Mouse (Mus musculus): ENCODE results near the gene Nrxn1. TPM values are rescaled to one million over a fixed set of nuclear protein-coding genes. Genes with fewer than 3 reads are reported as not detected.

Gene Nrxn1
- total and polyA plus RNA-seq, 2 experiments from 2014 or later = 242 to 376 TPM

GRCm38 (mm10) chr17:90676676-90677075 is 416.2 kb downstream of the Nrxn1 start:
- 64% methylated on average over 2 of the region's 2 CpGs for WGBS
- Histone ChIP-seq H3K36me3 (ENCODE audit: insufficient read depth) (no peaks in the 10 kb centered on the region), H3K4me3 (ENCODE audit: low read depth, low read length) (no peak overlapping the region)

GRCm38 (mm10) chr17:90662318-90662717 is 430.6 kb downstream of the Nrxn1 start:
- ATAC-seq (no peak), DNase-seq (no peak)
- Histone ChIP-seq H3K4me1 (ENCODE audit: insufficient read depth) (no peaks in the 10 kb centered on the region), H3K27me3 (ENCODE audit: insufficient read depth, low read length) (no peaks in the 10 kb centered on the region; the same call in 1 of the 2 replicates), H3K36me3 (ENCODE audit: insufficient read depth) (no peaks in the 10 kb centered on the region), H3K27ac (ENCODE audit: low read depth, low read length) (no peak overlapping the region), H3K9ac (no peak overlapping the region), H3K4me2 (ENCODE audit: low read depth) (no peak overlapping the region), H3K9me3 (ENCODE audit: low read length) (no peaks in the 10 kb centered on the region), H3K4me3 (ENCODE audit: low read depth, low read length) (no peak overlapping the region)
- no peak for TF ChIP-seq CTCF (IDR thresholded peaks at IDR 0.05; ENCODE audit: low read depth)
- 88% methylated on average over 2 of the region's 2 CpGs for WGBS

More at GRCm38 (mm10) chr17:90676676-90677075, 416.2 kb downstream of the Nrxn1 start:
- TF ChIP-seq CTCF (IDR thresholded peaks at IDR 0.05; ENCODE audit: low read depth) = no peak
- DNase-seq = no peak
- Histone ChIP-seq H3K9me3 (ENCODE audit: low read length) (no peaks in the 10 kb centered on the region), H3K27ac (ENCODE audit: low read depth, low read length) (no peak overlapping the region), H3K4me1 (ENCODE audit: insufficient read depth) (no peaks in the 10 kb centered on the region), H3K27me3 (ENCODE audit: insufficient read depth, low read length) (no peaks in the 10 kb centered on the region), H3K4me2 (ENCODE audit: low read depth) (no peak overlapping the region), H3K9ac (no peak overlapping the region)
- ATAC-seq = no peak

- WGBS = 49% methylated on average over 1 of the region's 1 CpGs
- H3K9me3 ChIP-seq (ENCODE audit: low read length) = no peaks in the 10 kb centered on the region
- no peak for TF ChIP-seq CTCF (IDR thresholded peaks at IDR 0.05; ENCODE audit: low read depth)
- DNase-seq (peak; percentile 36), ATAC-seq (peak; percentile 54)
- no peaks in the 10 kb centered on the region; the same call in 1 of the 2 replicates for H3K27me3 ChIP-seq (ENCODE audit: insufficient read depth, low read length)
- no peaks in the 10 kb centered on the region for H3K36me3 ChIP-seq (ENCODE audit: insufficient read depth)
- H3K4me2 ChIP-seq (ENCODE audit: low read depth) = no peak overlapping the region
- no peak overlapping the region for H3K27ac ChIP-seq (ENCODE audit: low read depth, low read length)
- H3K4me1 ChIP-seq (ENCODE audit: insufficient read depth) = peaks cover 5% of the 10 kb centered on the region; the same call in 1 of the 2 replicates
- no peak overlapping the region for H3K4me3 ChIP-seq (ENCODE audit: low read depth, low read length)
- H3K9ac ChIP-seq = no peak overlapping the region
Observed at GRCm38 (mm10) chr17:90654506-90654905, 438.4 kb downstream of the Nrxn1 start.

GRCm38 (mm10) chr17:90653347-90653746 is 439.5 kb downstream of the Nrxn1 start:
- Histone ChIP-seq H3K27ac (ENCODE audit: low read depth, low read length) (no peak overlapping the region), H3K9ac (no peak overlapping the region), H3K27me3 (ENCODE audit: insufficient read depth, low read length) (no peaks in the 10 kb centered on the region), H3K4me2 (ENCODE audit: low read depth) (no peak overlapping the region), H3K4me3 (ENCODE audit: low read depth, low read length) (no peak overlapping the region), H3K4me1 (ENCODE audit: insufficient read depth) (peaks cover 5% of the 10 kb centered on the region; the same call in 1 of the 2 replicates), H3K36me3 (ENCODE audit: insufficient read depth) (no peaks in the 10 kb centered on the region), H3K9me3 (ENCODE audit: low read length) (no peaks in the 10 kb centered on the region)
- peak; percentile 70 for ATAC-seq
- 20% methylated on average over 2 of the region's 2 CpGs for WGBS
- peak; percentile 73 for DNase-seq
- TF ChIP-seq CTCF (IDR thresholded peaks at IDR 0.05; ENCODE audit: low read depth) = no peak

GRCm38 (mm10) chr17:90650279-90650678 is 442.6 kb downstream of the Nrxn1 start:
- no peak for TF ChIP-seq CTCF (IDR thresholded peaks at IDR 0.05; ENCODE audit: low read depth)
- H3K4me1 ChIP-seq (ENCODE audit: insufficient read depth) = peaks cover 5% of the 10 kb centered on the region; the same call in 1 of the 2 replicates
- no peaks in the 10 kb centered on the region for H3K27me3 ChIP-seq (ENCODE audit: insufficient read depth, low read length)
- no peaks in the 10 kb centered on the region for H3K9me3 ChIP-seq (ENCODE audit: low read length)
- H3K36me3 ChIP-seq (ENCODE audit: insufficient read depth) = no peaks in the 10 kb centered on the region
- 98% methylated on average over 1 of the region's 1 CpGs for WGBS
- H3K4me3 ChIP-seq (ENCODE audit: low read depth, low read length) = no peak overlapping the region
- DNase-seq (no peak), ATAC-seq (no peak)
- H3K27ac ChIP-seq (ENCODE audit: low read depth, low read length) = no peak overlapping the region
- no peak overlapping the region for H3K4me2 ChIP-seq (ENCODE audit: low read depth)
- H3K9ac ChIP-seq = no peak overlapping the region

- no peak overlapping the region for H3K4me2 ChIP-seq (ENCODE audit: low read depth)
- no peak overlapping the region for H3K27ac ChIP-seq (ENCODE audit: low read depth, low read length)
- H3K4me1 ChIP-seq (ENCODE audit: insufficient read depth) = no peaks in the 10 kb centered on the region
- ATAC-seq = peak; percentile 87
- H3K9me3 ChIP-seq (ENCODE audit: low read length) = no peaks in the 10 kb centered on the region
- peak; percentile 50 for DNase-seq
- H3K36me3 ChIP-seq (ENCODE audit: insufficient read depth) = no peaks in the 10 kb centered on the region
- H3K27me3 ChIP-seq (ENCODE audit: insufficient read depth, low read length) = no peaks in the 10 kb centered on the region
- no peak overlapping the region for H3K4me3 ChIP-seq (ENCODE audit: low read depth, low read length)
- WGBS = 45% methylated on average over 2 of the region's 2 CpGs
- no peak overlapping the region for H3K9ac ChIP-seq
- no peak for TF ChIP-seq CTCF (IDR thresholded peaks at IDR 0.05; ENCODE audit: low read depth)
Observed at GRCm38 (mm10) chr17:90638970-90639524, 453.8 kb downstream of the Nrxn1 start.

GRCm38 (mm10) chr17:90638183-90638727 is 454.6 kb downstream of the Nrxn1 start:
- H3K4me2 ChIP-seq (ENCODE audit: low read depth) = no peak overlapping the region
- H3K9me3 ChIP-seq (ENCODE audit: low read length) = no peaks in the 10 kb centered on the region
- H3K9ac ChIP-seq = no peak overlapping the region
- no peaks in the 10 kb centered on the region for H3K4me1 ChIP-seq (ENCODE audit: insufficient read depth)
- H3K27me3 ChIP-seq (ENCODE audit: insufficient read depth, low read length) = no peaks in the 10 kb centered on the region
- no peak overlapping the region for H3K4me3 ChIP-seq (ENCODE audit: low read depth, low read length)
- no peak for DNase-seq
- ATAC-seq = no peak
- no peaks in the 10 kb centered on the region for H3K36me3 ChIP-seq (ENCODE audit: insufficient read depth)
- H3K27ac ChIP-seq (ENCODE audit: low read depth, low read length) = no peak overlapping the region
- TF ChIP-seq CTCF (IDR thresholded peaks at IDR 0.05; ENCODE audit: low read depth) = no peak
- 87% methylated on average over 4 of the region's 4 CpGs for WGBS
